Mouse (Mus musculus): ENCODE results near the gene Ccdc106. TPM values are rescaled to one million over a fixed set of nuclear protein-coding genes. Genes with fewer than 3 reads are reported as not detected.
"Not testable (repeated sequence)": the region's sequence is repeated elsewhere in the genome, so short reads cannot be mapped to it uniquely, and the experiment has no call there.

Gene Ccdc106
- polyA plus RNA-seq, 1 experiment from 2014 or later: 75.7 TPM

- Histone ChIP-seq H3K4me1 (no peaks in the 10 kb centered on the region), H3K9ac (replicated peaks) (no peak overlapping the region), H3K4me3 (replicated peaks) (no peak overlapping the region), H3K4me2 (no peak overlapping the region), H3K27me3 (replicated peaks) (no peaks in the 10 kb centered on the region), H3K27ac (replicated peaks) (no peak overlapping the region), H3K36me3 (peaks cover 82% of the 10 kb centered on the region), H3K9me3 (replicated peaks) (no peaks in the 10 kb centered on the region)
- 96% methylated on average over 5 of the region's 5 CpGs for WGBS
- ATAC-seq (ENCODE audit: low FRiP score): no peak
These were observed 54.6 kb downstream of the Ccdc106 start for GRCm38 (mm10) chr7:5074984-5075383.

GRCm38 (mm10) chr7:5076931-5077330 lies 56.6 kb downstream of the Ccdc106 start:
- ATAC-seq (ENCODE audit: low FRiP score): no peak
- Histone ChIP-seq H3K4me2 (no peak overlapping the region), H3K36me3 (peaks cover 63% of the 10 kb centered on the region), H3K4me1 (peaks cover 13% of the 10 kb centered on the region), H3K9me3 (replicated peaks) (no peaks in the 10 kb centered on the region), H3K27ac (replicated peaks) (no peak overlapping the region), H3K27me3 (replicated peaks) (no peaks in the 10 kb centered on the region), H3K9ac (replicated peaks) (no peak overlapping the region), H3K4me3 (replicated peaks) (no peak overlapping the region)
- WGBS: 87% methylated on average over 2 of the region's 2 CpGs

GRCm38 (mm10) chr7:5079365-5080009 lies 59.1 kb downstream of the Ccdc106 start:
- Histone ChIP-seq H3K27ac (replicated peaks) (peak overlapping the region; percentile 88), H3K4me1 (peaks cover 30% of the 10 kb centered on the region), H3K4me3 (replicated peaks) (peak overlapping the region; percentile 94), H3K9ac (replicated peaks) (peak overlapping the region; percentile 96; the same call in 1 of the 2 replicates), H3K36me3 (peaks cover 46% of the 10 kb centered on the region), H3K4me2 (peak overlapping the region; percentile 67)
- WGBS: 51% methylated on average over 10 of the region's 13 CpGs
- H3K27me3 ChIP-seq (replicated peaks); H3K9me3 ChIP-seq (replicated peaks): not testable (repeated sequence)
- ATAC-seq (ENCODE audit: low FRiP score): peak; percentile 48

- Histone ChIP-seq H3K9me3 (replicated peaks) (no peaks in the 10 kb centered on the region), H3K4me1 (peaks cover 32% of the 10 kb centered on the region), H3K36me3 (peaks cover 39% of the 10 kb centered on the region), H3K27ac (replicated peaks) (peak within 1 kb of the TSS; percentile 88), H3K4me3 (replicated peaks) (peak within 1 kb of the TSS; percentile 94), H3K4me2 (peak within 1 kb of the TSS; percentile 67), H3K9ac (replicated peaks) (peak within 1 kb of the TSS; percentile 96), H3K27me3 (replicated peaks) (no peaks in the 10 kb centered on the region)
- WGBS: under 1% methylated on average over 78 of the region's 81 CpGs
- ATAC-seq (ENCODE audit: low FRiP score): peak; percentile 96
These were observed 59.8 kb downstream of the Ccdc106 start, which contains the start of gene Epn1 for GRCm38 (mm10) chr7:5080010-5080751. Epn1 (plus strand) TSS chr7:5080235.

- Histone ChIP-seq H3K9me3 (replicated peaks) (no peaks in the 10 kb centered on the region), H3K27me3 (replicated peaks) (no peaks in the 10 kb centered on the region), H3K4me2 (peak overlapping the region; percentile 67), H3K36me3 (peaks cover 39% of the 10 kb centered on the region), H3K27ac (replicated peaks) (peak overlapping the region; percentile 88), H3K4me1 (peaks cover 37% of the 10 kb centered on the region), H3K4me3 (replicated peaks) (peak overlapping the region; percentile 94), H3K9ac (replicated peaks) (peak overlapping the region; percentile 96)
- ATAC-seq (ENCODE audit: low FRiP score): no peak
- WGBS: 17% methylated on average over 6 of the region's 6 CpGs
These were observed 60.5 kb downstream of the Ccdc106 start for GRCm38 (mm10) chr7:5080815-5081214.

GRCm38 (mm10) chr7:5081241-5081640 lies 60.9 kb downstream of the Ccdc106 start:
- Histone ChIP-seq H3K27ac (replicated peaks) (0 out of 2 replicates have a peak overlapping the region, but pooled peaks have one; percentile 88), H3K36me3 (peaks cover 36% of the 10 kb centered on the region), H3K4me2 (peak overlapping the region; percentile 67), H3K4me3 (replicated peaks) (peak overlapping the region; percentile 94), H3K27me3 (replicated peaks) (no peaks in the 10 kb centered on the region), H3K9me3 (replicated peaks) (no peaks in the 10 kb centered on the region), H3K9ac (replicated peaks) (peak overlapping the region; percentile 96), H3K4me1 (peaks cover 37% of the 10 kb centered on the region)
- ATAC-seq (ENCODE audit: low FRiP score): no peak
- WGBS: 80% methylated on average over 6 of the region's 6 CpGs

GRCm38 (mm10) chr7:5081939-5082338 lies 61.6 kb downstream of the Ccdc106 start:
- H3K4me3 ChIP-seq (replicated peaks): peak overlapping the region; percentile 94; the same call in 1 of the 2 replicates
- H3K9me3 ChIP-seq (replicated peaks): no peaks in the 10 kb centered on the region
- WGBS: 94% methylated on average over 2 of the region's 2 CpGs
- no peaks in the 10 kb centered on the region for H3K27me3 ChIP-seq (replicated peaks)
- H3K36me3 ChIP-seq: peaks cover 29% of the 10 kb centered on the region
- peak overlapping the region; percentile 67 for H3K4me2 ChIP-seq
- peaks cover 38% of the 10 kb centered on the region for H3K4me1 ChIP-seq
- no peak for ATAC-seq (ENCODE audit: low FRiP score)
- no peak overlapping the region for H3K27ac ChIP-seq (replicated peaks)
- H3K9ac ChIP-seq (replicated peaks): no peak overlapping the region

GRCm38 (mm10) chr7:5083325-5084105 lies 63.2 kb downstream of the Ccdc106 start:
- Histone ChIP-seq H3K27ac (replicated peaks) (no peak overlapping the region), H3K9ac (replicated peaks) (no peak overlapping the region), H3K4me1 (peaks cover 49% of the 10 kb centered on the region), H3K4me3 (replicated peaks) (no peak overlapping the region), H3K9me3 (replicated peaks) (no peaks in the 10 kb centered on the region), H3K36me3 (peaks cover 14% of the 10 kb centered on the region), H3K4me2 (no peak overlapping the region), H3K27me3 (replicated peaks) (no peaks in the 10 kb centered on the region)
- 93% methylated on average over 18 of the region's 18 CpGs for WGBS
- no peak for ATAC-seq (ENCODE audit: low FRiP score)

- Histone ChIP-seq H3K27me3 (replicated peaks) (no peaks in the 10 kb centered on the region), H3K4me1 (peaks cover 49% of the 10 kb centered on the region), H3K4me2 (no peak overlapping the region), H3K9me3 (replicated peaks) (no peaks in the 10 kb centered on the region), H3K9ac (replicated peaks) (no peak overlapping the region), H3K36me3 (peaks cover 15% of the 10 kb centered on the region; the same call in 1 of the 2 replicates), H3K4me3 (replicated peaks) (no peak overlapping the region), H3K27ac (replicated peaks) (no peak overlapping the region)
- WGBS: 100% methylated on average over 1 of the region's 1 CpGs
- ATAC-seq (ENCODE audit: low FRiP score): no peak
These were observed 65.2 kb downstream of the Ccdc106 start for GRCm38 (mm10) chr7:5085512-5085911.

- H3K36me3 ChIP-seq: peaks cover 24% of the 10 kb centered on the region; the same call in 1 of the 2 replicates
- H3K27me3 ChIP-seq (replicated peaks): no peaks in the 10 kb centered on the region
- H3K4me2 ChIP-seq: no peak overlapping the region
- 63% methylated on average over 5 of the region's 5 CpGs for WGBS
- no peak overlapping the region for H3K4me3 ChIP-seq (replicated peaks)
- peaks cover 35% of the 10 kb centered on the region for H3K4me1 ChIP-seq
- no peaks in the 10 kb centered on the region for H3K9me3 ChIP-seq (replicated peaks)
- ATAC-seq (ENCODE audit: low FRiP score): no peak
- H3K9ac ChIP-seq (replicated peaks): no peak overlapping the region
- no peak overlapping the region for H3K27ac ChIP-seq (replicated peaks)
These were observed 66.6 kb downstream of the Ccdc106 start for GRCm38 (mm10) chr7:5086921-5087440.

- WGBS: 87% methylated on average over 4 of the region's 4 CpGs
- Histone ChIP-seq H3K4me2 (no peak overlapping the region), H3K9ac (replicated peaks) (no peak overlapping the region), H3K27me3 (replicated peaks) (no peaks in the 10 kb centered on the region), H3K36me3 (peaks cover 30% of the 10 kb centered on the region; the same call in 1 of the 2 replicates), H3K27ac (replicated peaks) (no peak overlapping the region), H3K4me1 (peaks cover 28% of the 10 kb centered on the region; the same call in 1 of the 2 replicates), H3K9me3 (replicated peaks) (no peaks in the 10 kb centered on the region), H3K4me3 (replicated peaks) (no peak overlapping the region)
- ATAC-seq (ENCODE audit: low FRiP score): no peak
These were observed 67.5 kb downstream of the Ccdc106 start for GRCm38 (mm10) chr7:5087886-5088285.
